Mouse (Mus musculus) embryo, embryonic 11 days (tissue): ENCODE measurements at regions not wholly inside any gene's neighbourhood (a gene's known extent, or its start where the extent isn't known, plus 50 kb on each side); places are given as distances from the start of the nearest gene placed in this dataset.

Experiments
- DNase-seq: peaks from one replicate; pipeline ENCODE4 v3.0.0-alpha.2; 2015

- no peak for DNase-seq
These were observed 122.7 kb upstream of the Ccdc122 start for GRCm38 (mm10) chr14:76913850-76914249.

- DNase-seq = peak; percentile 58
These were observed 124.1 kb upstream of the Ccdc122 start for GRCm38 (mm10) chr14:76912301-76913001.

- no peak for DNase-seq
These were observed 125.3 kb upstream of the Ccdc122 start for GRCm38 (mm10) chr14:76911271-76911670.

DNA sequence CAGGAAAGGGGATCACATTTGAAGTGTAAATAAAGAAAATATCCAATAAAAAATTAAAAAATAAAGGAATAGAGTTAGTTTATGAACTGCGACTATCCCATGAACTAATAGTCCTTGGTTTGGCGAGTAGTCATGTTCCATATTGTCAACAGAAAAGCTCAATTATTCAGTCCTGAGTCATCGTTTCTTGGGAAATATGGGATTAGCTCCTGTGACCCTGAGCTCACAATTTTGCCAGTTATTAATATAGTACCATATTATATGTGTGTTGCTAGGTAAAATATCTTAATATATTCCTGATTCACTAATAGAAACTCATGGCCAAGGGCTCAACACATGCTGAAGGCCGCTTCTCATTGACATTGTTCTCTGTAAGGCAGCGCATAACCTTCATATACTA, 126.4 kb upstream of the Ccdc122 start:
- no peak for DNase-seq

- DNase-seq = no peak
These were observed 128.6 kb upstream of the Ccdc122 start for GRCm38 (mm10) chr14:76907941-76908340.

- no peak for DNase-seq
These were observed 133.4 kb upstream of the Ccdc122 start for GRCm38 (mm10) chr14:76902962-76903757.

DNA sequence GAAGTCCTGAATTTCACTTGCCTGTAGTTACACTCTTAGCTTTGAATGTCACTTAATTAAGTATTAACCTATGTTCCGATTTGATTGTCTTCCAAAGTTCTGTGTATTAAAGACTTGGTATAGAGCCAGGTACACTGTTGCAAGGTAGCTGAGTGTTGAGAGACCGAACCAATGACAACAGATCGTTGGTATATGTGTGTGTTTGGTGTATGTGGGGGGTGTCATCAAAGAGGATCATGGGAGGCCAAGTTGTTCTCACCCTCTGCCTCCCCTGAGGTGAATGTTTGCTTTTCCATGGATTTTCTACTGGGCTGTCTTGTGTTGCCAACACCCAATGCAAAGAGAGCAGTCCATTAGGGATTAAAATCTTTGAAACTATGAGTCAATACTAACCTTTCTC, 135.1 kb upstream of the Ccdc122 start:
- DNase-seq = no peak

- peak; percentile 56 for DNase-seq
These were observed 137.2 kb upstream of the Ccdc122 start for GRCm38 (mm10) chr14:76899331-76899730.

GRCm38 (mm10) chr14:76887708-76888107, 148.9 kb upstream of the Ccdc122 start:
- no peak for DNase-seq

DNA sequence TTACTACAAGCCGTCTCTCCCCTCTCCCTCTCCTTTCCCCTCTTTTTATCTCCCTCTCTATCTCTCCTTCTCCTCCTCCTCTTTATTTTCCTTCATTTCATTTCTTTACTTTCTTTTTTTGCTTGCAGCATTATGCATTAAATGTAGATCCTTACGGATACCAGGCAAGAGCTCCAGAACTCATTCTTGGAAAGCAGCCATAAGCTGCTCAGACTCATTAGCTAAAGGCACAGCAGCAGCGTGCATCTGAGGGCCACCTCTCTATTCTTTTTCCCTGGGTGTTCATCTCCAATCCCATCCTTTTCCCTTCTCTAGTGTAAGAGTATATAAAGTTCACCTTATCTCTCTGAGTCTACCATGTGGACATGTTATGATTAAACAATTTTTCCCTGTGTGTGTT, 149.4 kb upstream of the Ccdc122 start:
- DNase-seq = no peak

DNA sequence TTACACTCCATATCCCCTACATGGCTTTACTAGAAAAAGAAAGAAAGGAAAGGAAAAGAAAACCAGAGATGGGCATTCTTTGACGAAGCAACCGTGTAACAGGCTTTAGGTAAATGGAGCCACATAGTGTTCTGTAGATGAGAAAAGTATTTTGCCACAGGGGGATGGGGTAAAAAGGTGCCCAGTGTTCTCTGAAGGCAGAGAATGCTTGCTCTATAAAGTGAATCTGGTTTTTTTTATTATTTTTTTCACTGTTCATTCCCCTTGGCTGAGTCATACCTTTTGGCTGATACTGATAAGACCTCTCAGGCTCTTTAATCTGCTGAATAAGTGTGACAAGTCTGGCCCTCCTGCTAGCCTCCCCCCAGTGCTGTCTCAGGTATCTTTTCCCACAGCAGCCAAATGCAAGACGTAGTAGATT, 153.3 kb upstream of the Ccdc122 start:
- no peak for DNase-seq

GRCm38 (mm10) chr14:76882711-76883171, 153.8 kb upstream of the Ccdc122 start:
- peak; percentile 94 for DNase-seq

- DNase-seq = no peak
These were observed 155.7 kb upstream of the Ccdc122 start for GRCm38 (mm10) chr14:76880851-76881250.

DNA sequence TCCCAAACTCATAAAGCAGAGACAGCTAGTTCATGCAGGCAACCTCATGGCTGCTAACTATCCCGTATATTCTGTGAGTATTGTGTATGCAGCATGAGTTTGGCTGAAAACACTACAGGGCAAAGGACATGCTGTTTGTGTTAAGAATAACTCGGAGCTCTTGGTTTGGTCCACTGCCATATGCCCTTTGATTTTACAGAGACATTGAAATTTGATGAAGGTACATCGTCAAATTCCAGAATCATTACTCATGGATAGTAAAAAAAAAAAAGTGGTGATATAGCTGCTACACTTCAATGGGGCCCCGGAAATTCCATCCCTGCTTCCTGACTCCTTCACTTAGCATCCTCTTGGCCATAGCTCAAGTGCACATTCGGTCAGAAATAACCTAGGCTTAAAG, 159.3 kb upstream of the Ccdc122 start:
- DNase-seq = no peak

DNA sequence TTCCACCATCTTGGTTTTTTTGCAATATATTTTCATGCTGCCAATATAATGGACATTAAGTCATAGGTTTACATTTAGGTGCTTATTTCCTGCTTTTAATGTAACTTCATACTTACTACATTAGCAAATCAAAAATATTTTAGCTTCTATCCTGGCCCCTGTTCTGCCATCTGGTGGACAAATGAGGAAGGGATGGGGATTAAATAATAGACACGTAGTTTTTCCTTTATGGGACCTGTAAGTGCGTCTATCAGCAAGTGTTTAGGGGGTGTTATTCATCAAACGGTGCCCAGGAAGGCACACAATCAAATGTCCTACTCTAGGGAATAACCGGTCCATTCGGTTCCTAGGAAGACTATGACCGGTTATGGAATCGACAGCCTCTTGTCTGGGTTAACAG, 160.6 kb upstream of the Ccdc122 start:
- peak; percentile 62 for DNase-seq

DNA sequence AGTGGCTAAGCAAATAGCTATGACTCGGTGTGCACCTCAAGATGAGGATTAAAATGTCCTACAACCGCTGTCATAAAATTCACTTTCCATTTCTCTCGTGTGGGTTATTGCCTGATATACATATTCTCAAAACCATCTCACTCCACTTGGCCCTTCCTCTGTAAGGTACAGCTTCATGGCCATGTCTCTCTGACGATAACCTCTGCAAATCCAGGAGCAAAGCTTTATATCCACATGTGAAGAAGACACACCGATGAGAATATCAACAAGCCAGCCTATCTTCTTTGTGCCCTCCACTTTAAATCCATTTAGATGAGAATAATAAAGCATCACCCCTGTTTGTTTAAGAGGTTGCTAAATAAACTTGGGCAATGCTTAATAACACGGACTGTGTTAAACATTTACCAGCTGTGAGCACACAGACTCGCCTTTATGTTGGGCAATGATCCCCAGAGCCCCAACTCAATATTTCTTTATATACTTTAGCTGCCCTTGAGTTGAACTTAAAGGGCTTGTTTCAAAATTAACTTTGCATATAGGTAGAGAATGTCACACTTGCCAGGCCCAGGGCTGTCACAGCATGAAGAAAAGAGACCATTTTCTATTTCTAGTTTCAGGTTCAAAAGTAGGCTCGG, 161.2 kb upstream of the Ccdc122 start:
- DNase-seq = no peak

GRCm38 (mm10) chr14:76874542-76875265, 161.9 kb upstream of the Ccdc122 start:
- DNase-seq = peak; percentile 79

DNA sequence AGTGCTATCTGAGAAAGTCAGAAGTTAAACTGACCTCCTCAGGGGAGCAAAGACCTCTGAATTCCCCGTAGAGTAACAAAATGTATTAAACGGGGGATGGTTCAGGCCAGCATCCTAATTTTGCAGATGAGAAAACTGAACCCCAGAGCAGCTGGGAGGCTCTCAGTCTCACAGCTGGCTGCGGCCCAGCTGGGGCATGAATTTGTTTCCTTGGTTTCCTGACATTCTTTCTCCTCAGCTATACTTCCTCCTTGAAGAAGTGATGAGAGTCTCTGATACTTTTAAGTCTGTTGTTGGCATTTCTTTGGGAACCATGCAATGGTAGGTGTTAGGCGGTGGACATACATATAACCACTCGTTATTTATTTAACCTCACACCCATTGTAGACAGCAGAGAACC, 162.9 kb upstream of the Ccdc122 start:
- DNase-seq = no peak

- no peak for DNase-seq
These were observed 163.6 kb upstream of the Ccdc122 start for GRCm38 (mm10) chr14:76872976-76873375.

- no peak for DNase-seq
These were observed 164.1 kb upstream of the Ccdc122 start for GRCm38 (mm10) chr14:76872510-76872909.

DNA sequence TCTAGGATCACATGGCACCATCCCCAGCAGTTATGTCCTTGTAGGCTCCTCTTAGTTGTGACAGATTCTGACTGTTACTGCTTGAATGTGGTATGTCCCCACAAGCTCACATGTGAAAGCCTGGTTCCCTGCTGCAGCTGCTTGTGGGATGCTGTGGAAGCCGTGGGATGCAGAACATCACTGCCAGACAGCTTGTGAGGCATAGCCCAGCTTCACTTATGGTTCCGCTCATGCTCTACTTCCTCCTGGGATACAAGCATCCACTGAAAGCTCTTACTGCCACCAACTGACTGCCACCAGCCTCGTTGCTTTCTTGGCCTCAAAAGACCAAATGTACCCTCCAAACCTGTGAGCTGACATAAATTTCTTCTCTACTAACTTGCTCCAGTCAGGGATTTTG, 167.7 kb upstream of the Ccdc122 start:
- no peak for DNase-seq

DNA sequence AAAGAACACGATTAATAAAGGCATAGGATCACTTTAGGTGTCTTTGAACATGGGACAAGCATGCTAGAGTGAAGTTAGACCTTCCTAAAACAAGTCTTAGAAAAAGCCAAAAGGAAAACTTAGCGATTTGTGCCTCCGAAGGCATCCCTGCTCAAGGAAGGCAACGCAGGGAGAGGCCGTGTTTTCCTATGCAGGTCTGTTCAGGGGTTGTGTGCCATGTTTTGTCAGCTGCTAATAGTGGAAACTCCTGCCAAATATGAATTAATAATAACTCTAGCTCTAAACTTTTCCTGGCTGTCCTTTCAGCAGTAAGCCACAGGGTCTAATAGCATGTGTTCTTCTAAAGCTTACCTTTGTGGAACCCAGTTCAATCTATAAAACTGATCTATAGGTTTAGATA, 168.4 kb upstream of the Ccdc122 start:
- DNase-seq = no peak

GRCm38 (mm10) chr14:76864664-76865063, 171.9 kb upstream of the Ccdc122 start:
- no peak for DNase-seq
